Mouse (Mus musculus) hindbrain, postnatal 0 days (tissue): ENCODE results near the gene Hist1h2bf. TPM values are rescaled to one million over a fixed set of nuclear protein-coding genes. Genes with fewer than 3 reads are reported as not detected.

Source experiments
- ATAC-seq: fragments of 200-750 bp; cut with Nextera tagmentation; 2 replicates; pipeline ENCODE4 v1.8.0; 2017; ENCODE audit warnings: mild to moderate bottlenecking, moderate TSS enrichment, moderate library complexity
- DNase-seq: peaks from one replicate; pipeline ENCODE4 v3.0.0-alpha.2; 2015; ENCODE audit warnings: low spot score
- H3K27ac ChIP-seq: fragments of 300-500 bp; sonication (generic); 2 replicates; pipeline ENCODE4 v1.5.1; 2014; ENCODE audit warnings: mild to moderate bottlenecking
- H3K27me3 ChIP-seq: fragments of 300-500 bp; sonication (generic); 2 replicates; pipeline ENCODE4 v1.6.1; 2014; ENCODE audit warnings: low read length, mixed read lengths; ENCODE audit not compliant: insufficient read depth
- H3K36me3 ChIP-seq: fragments of 300-500 bp; sonication (generic); 2 replicates; pipeline ENCODE4 v1.6.1; 2014; ENCODE audit warnings: low read length, mixed read lengths; ENCODE audit not compliant: insufficient read depth
- H3K4me1 ChIP-seq: fragments of 300-500 bp; sonication (generic); 2 replicates; pipeline ENCODE4 v1.6.1; 2014; ENCODE audit warnings: antibody characterized with exemption, low read length, mixed read lengths; ENCODE audit not compliant: insufficient read depth
- H3K4me2 ChIP-seq: fragments of 300-500 bp; sonication (generic); 2 replicates; pipeline ENCODE4 v1.6.1; 2014; ENCODE audit warnings: low read depth, mild to moderate bottlenecking, low read length, moderate library complexity, mixed read lengths
- H3K4me3 ChIP-seq: fragments of 300-500 bp; sonication (generic); 2 replicates; pipeline ENCODE4 v1.5.1; 2014; ENCODE audit warnings: low read length
- H3K9ac ChIP-seq: fragments of 300-500 bp; sonication (generic); replicated peaks from 2 replicates; pipeline ENCODE4 v1.6.1; 2014; ENCODE audit warnings: mild to moderate bottlenecking, low read length, moderate library complexity, mixed read lengths
- H3K9me3 ChIP-seq: fragments of 300-500 bp; sonication (generic); 2 replicates; pipeline ENCODE4 v1.6.1; 2016; ENCODE audit warnings: low read length, mixed read lengths
- CTCF ChIP-seq: IDR thresholded peaks from 2 replicates; pipeline ENCODE4 v1.5.1; 2016; ENCODE audit warnings: antibody characterized with exemption, control low read depth, low read depth
- WGBS: fragments of 180-500 bp; shearing (Covaris S2); extraction: QIAGEN DNeasy Blood & Tissue Kit; methylation state at CpG from one replicate; pipeline ENCODE4 v1.1.7; 2014; 5-methylcytosine and 5-hydroxymethylcytosine counted together
- polyA plus RNA-seq: library from polyadenylated mRNA; unstranded; fragments of >200 nt; fragmentation: Nextera tagmentation; extraction: Ambion mirVana; gene quantifications from 2 replicates; pipeline ENCODE4 v1.2.1, GENCODE M21; 2015
- total RNA-seq: library from RNA; depleted of rRNA; stranded (reverse); fragments of >200 nt; gene quantifications from 2 replicates; pipeline ENCODE4 v1.2.3, GENCODE M21; 2014

The Hist1h2bf gene
- total and polyA plus RNA-seq, 2 experiments from 2014 or later = 1.3 to 695 TPM

GRCm38 (mm10) chr13:23620056-23620732 is 46.2 kb upstream of the Hist1h2bf start:
- peak overlapping the region; percentile 92 for H3K4me2 ChIP-seq
- DNase-seq (no peak), ATAC-seq (no peak)
- peaks cover 3% of the 10 kb centered on the region; the same call in 1 of the 2 replicates for H3K4me1 ChIP-seq
- no peak for TF ChIP-seq CTCF
- 47% methylated on average over 12 of the region's 12 CpGs for WGBS
- no peaks in the 10 kb centered on the region for H3K9me3 ChIP-seq
- no peaks in the 10 kb centered on the region for H3K27me3 ChIP-seq
- peak overlapping the region; percentile 72 for H3K9ac ChIP-seq
- H3K27ac ChIP-seq = peak overlapping the region; percentile 95
- no peaks in the 10 kb centered on the region for H3K36me3 ChIP-seq
- peak overlapping the region; percentile 59 for H3K4me3 ChIP-seq

- H3K4me1 ChIP-seq = no peaks in the 10 kb centered on the region
Observed at GRCm38 (mm10) chr13:23611638-23612037, 37.6 kb upstream of the Hist1h2bf start.

GRCm38 (mm10) chr13:23610393-23610792 is 36.4 kb upstream of the Hist1h2bf start:
- H3K27ac ChIP-seq = no peak overlapping the region
- no peak overlapping the region for H3K9ac ChIP-seq
- 70% methylated on average over 2 of the region's 2 CpGs for WGBS
- no peak for TF ChIP-seq CTCF
- no peak overlapping the region for H3K4me3 ChIP-seq
- H3K4me2 ChIP-seq = no peak overlapping the region
- no peaks in the 10 kb centered on the region for H3K4me1 ChIP-seq
- no peaks in the 10 kb centered on the region for H3K9me3 ChIP-seq
- DNase-seq (no peak), ATAC-seq (no peak)
- H3K36me3 ChIP-seq = no peaks in the 10 kb centered on the region
- H3K27me3 ChIP-seq = no peaks in the 10 kb centered on the region

More at GRCm38 (mm10) chr13:23611638-23612037, 37.6 kb upstream of the Hist1h2bf start:
- H3K9me3 ChIP-seq = no peaks in the 10 kb centered on the region
- H3K36me3 ChIP-seq = no peaks in the 10 kb centered on the region
- DNase-seq (no peak), ATAC-seq (no peak)
- no peak overlapping the region for H3K4me2 ChIP-seq
- 87% methylated on average over 3 of the region's 3 CpGs for WGBS
- no peak overlapping the region for H3K27ac ChIP-seq
- no peaks in the 10 kb centered on the region for H3K27me3 ChIP-seq
- no peak overlapping the region for H3K4me3 ChIP-seq
- no peak for TF ChIP-seq CTCF
- no peak overlapping the region for H3K9ac ChIP-seq

GRCm38 (mm10) chr13:23609844-23610243 is 35.8 kb upstream of the Hist1h2bf start:
- H3K4me3 ChIP-seq = no peak overlapping the region
- no peak overlapping the region for H3K9ac ChIP-seq
- no peak overlapping the region for H3K4me2 ChIP-seq
- no peak for TF ChIP-seq CTCF
- H3K27ac ChIP-seq = no peak overlapping the region
- H3K27me3 ChIP-seq = no peaks in the 10 kb centered on the region
- H3K36me3 ChIP-seq = no peaks in the 10 kb centered on the region
- no peaks in the 10 kb centered on the region for H3K4me1 ChIP-seq
- ATAC-seq (no peak), DNase-seq (no peak)
- no peaks in the 10 kb centered on the region for H3K9me3 ChIP-seq

GRCm38 (mm10) chr13:23609209-23609608 is 35.2 kb upstream of the Hist1h2bf start:
- Histone ChIP-seq H3K4me3 (no peak overlapping the region), H3K9me3 (no peaks in the 10 kb centered on the region), H3K27me3 (no peaks in the 10 kb centered on the region), H3K9ac (no peak overlapping the region), H3K4me1 (no peaks in the 10 kb centered on the region), H3K36me3 (no peaks in the 10 kb centered on the region), H3K4me2 (no peak overlapping the region), H3K27ac (no peak overlapping the region)
- ATAC-seq (no peak), DNase-seq (no peak)
- WGBS = 98% methylated on average over 4 of the region's 4 CpGs
- TF ChIP-seq CTCF = no peak

GRCm38 (mm10) chr13:23605052-23605451 is 31.1 kb upstream of the Hist1h2bf start:
- WGBS = 91% methylated on average over 3 of the region's 3 CpGs
- no peak for TF ChIP-seq CTCF
- DNase-seq (no peak), ATAC-seq (no peak)
- no peaks in the 10 kb centered on the region for H3K36me3 ChIP-seq
- H3K4me3 ChIP-seq = no peak overlapping the region
- H3K4me2 ChIP-seq = no peak overlapping the region
- H3K27me3 ChIP-seq = no peaks in the 10 kb centered on the region
- no peaks in the 10 kb centered on the region for H3K9me3 ChIP-seq
- no peak overlapping the region for H3K27ac ChIP-seq
- no peak overlapping the region for H3K9ac ChIP-seq
- no peaks in the 10 kb centered on the region for H3K4me1 ChIP-seq

GRCm38 (mm10) chr13:23604452-23604851 is 30.5 kb upstream of the Hist1h2bf start:
- Histone ChIP-seq H3K36me3 (no peaks in the 10 kb centered on the region), H3K9ac (no peak overlapping the region), H3K9me3 (no peaks in the 10 kb centered on the region), H3K4me1 (no peaks in the 10 kb centered on the region), H3K27me3 (no peaks in the 10 kb centered on the region), H3K4me3 (no peak overlapping the region), H3K27ac (no peak overlapping the region), H3K4me2 (no peak overlapping the region)
- WGBS = 93% methylated on average over 3 of the region's 3 CpGs
- TF ChIP-seq CTCF = no peak
- ATAC-seq = no peak
- DNase-seq = no peak
